Mouse (Mus musculus) liver, adult 2 months (tissue): ENCODE data around the gene Zfp148. TPM values are rescaled to one million over a fixed set of nuclear protein-coding genes. Genes with fewer than 3 reads are reported as not detected.

Source experiments
- DNase-seq: peaks from one replicate; pipeline ENCODE4 v3.0.0-alpha.2; 2011; ENCODE audit warnings: low read depth, low spot score; ENCODE audit errors: extremely low read depth
- H3K27ac ChIP-seq: fragments of 200-500 bp; replicated peaks from 2 replicates; pipeline ENCODE4 v1.5.1; 2012; ENCODE audit warnings: low read depth, mild to moderate bottlenecking, control low read depth, inconsistent platforms, low read length; ENCODE audit not compliant: insufficient read depth
- H3K27me3 ChIP-seq: fragments of 200-500 bp; 2 replicates; pipeline ENCODE4 v1.6.1; 2012; ENCODE audit warnings: mild to moderate bottlenecking, moderate library complexity, low read length, inconsistent platforms; ENCODE audit not compliant: control insufficient read depth, insufficient read depth
- H3K36me3 ChIP-seq: fragments of 200-500 bp; 2 replicates; pipeline ENCODE4 v1.6.1; 2012; ENCODE audit warnings: low read length, inconsistent platforms; ENCODE audit not compliant: control insufficient read depth, insufficient read depth
- H3K4me1 ChIP-seq: fragments of 200-500 bp; 2 replicates; pipeline ENCODE4 v1.6.1; 2011; ENCODE audit warnings: low read length; ENCODE audit not compliant: control insufficient read depth, insufficient read depth
- H3K4me3 ChIP-seq: fragments of 200-500 bp; 2 replicates; pipeline ENCODE4 v1.5.1; 2011; ENCODE audit warnings: low read depth, mild to moderate bottlenecking, control low read depth, low read length, moderate library complexity; ENCODE audit not compliant: insufficient read depth
- H3K79me2 ChIP-seq: fragments of 200-500 bp; 2 replicates; pipeline ENCODE4 v1.6.1; 2012; ENCODE audit warnings: inconsistent platforms, mild to moderate bottlenecking, low read length, moderate library complexity; ENCODE audit not compliant: control insufficient read depth, insufficient read depth
- H3K9ac ChIP-seq: fragments of 200-500 bp; 2 replicates; pipeline ENCODE4 v1.6.1; 2012; ENCODE audit warnings: low read depth, mild to moderate bottlenecking, control low read depth, inconsistent platforms, low read length
- CTCF ChIP-seq: fragments of 200-500 bp; IDR thresholded peaks from 2 replicates; pipeline ENCODE4 v1.5.1; 2011; ENCODE audit warnings: low read depth, low read length, control low read depth
- POLR2A ChIP-seq: fragments of 200-500 bp; IDR thresholded peaks from 2 replicates; pipeline ENCODE4 v1.6.1; 2011; ENCODE audit warnings: low read length, control low read depth; ENCODE audit not compliant: insufficient read depth; ENCODE audit errors: extremely low read depth
- WGBS: fragments of 180-500 bp; shearing (Covaris S2); methylation state at CpG from one replicate; pipeline ENCODE4 v1.1.7; 2018; 5-methylcytosine and 5-hydroxymethylcytosine counted together
- polyA plus RNA-seq: library from polyadenylated mRNA; depleted of rRNA; stranded (reverse); fragments of >200 nt; gene quantifications from 2 replicates; pipeline ENCODE4 v1.2.3, GENCODE M21; 2012
- total RNA-seq: library from RNA; depleted of rRNA; stranded (reverse); fragments of >200 nt; gene quantifications from 2 replicates; pipeline ENCODE4 v1.2.3, GENCODE M21; 2014

Gene Zfp148
- total and polyA plus RNA-seq, 2 experiments: 4.3 to 15.6 TPM

GRCm38 (mm10) chr16:33529502-33530454, 149.1 kb downstream of the Zfp148 start:
- no peak overlapping the region for H3K9ac ChIP-seq
- no peaks in the 10 kb centered on the region for H3K36me3 ChIP-seq
- TF ChIP-seq CTCF: no peak
- no peak for TF ChIP-seq POLR2A
- H3K4me1 ChIP-seq: no peaks in the 10 kb centered on the region
- H3K27me3 ChIP-seq: no peaks in the 10 kb centered on the region
- H3K27ac ChIP-seq: no peak overlapping the region
- no peak overlapping the region for H3K4me3 ChIP-seq
- no peaks in the 10 kb centered on the region for H3K79me2 ChIP-seq
- WGBS: 78% methylated on average over 11 of the region's 11 CpGs
- DNase-seq: no peak

GRCm38 (mm10) chr16:33531184-33531583, 150.5 kb downstream of the Zfp148 start:
- Histone ChIP-seq H3K27ac (no peak overlapping the region), H3K36me3 (no peaks in the 10 kb centered on the region), H3K9ac (no peak overlapping the region), H3K4me1 (no peaks in the 10 kb centered on the region), H3K4me3 (no peak overlapping the region), H3K27me3 (no peaks in the 10 kb centered on the region), H3K79me2 (no peaks in the 10 kb centered on the region)
- DNase-seq: peak; percentile 5
- 74% methylated on average over 8 of the region's 8 CpGs for WGBS
- TF ChIP-seq CTCF (no peak), POLR2A (no peak)

DNA sequence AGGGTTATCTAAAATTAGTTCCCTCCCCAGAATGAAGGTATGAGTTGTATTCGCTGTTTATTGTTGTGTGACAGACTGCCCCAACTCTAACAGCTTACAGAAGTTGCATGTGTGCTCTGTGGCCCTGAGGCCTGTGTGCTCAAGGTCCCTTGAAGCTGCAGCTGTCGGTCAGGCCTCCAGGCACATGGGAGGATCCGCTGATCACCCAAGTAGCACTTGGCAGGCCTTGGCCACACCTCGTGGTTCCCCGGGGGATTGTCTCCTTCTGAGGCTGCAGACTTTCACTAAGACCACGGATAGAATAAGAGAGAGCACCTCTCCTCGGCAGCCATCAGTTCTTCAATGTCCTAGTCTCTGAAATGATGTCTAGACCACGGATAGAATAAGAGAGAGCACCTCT, 155.8 kb downstream of the Zfp148 start:
- no peak for DNase-seq
- TF ChIP-seq POLR2A: no peak

GRCm38 (mm10) chr16:33537499-33538225, 157.0 kb downstream of the Zfp148 start:
- Histone ChIP-seq H3K9ac (no peak overlapping the region), H3K36me3 (no peaks in the 10 kb centered on the region)

More for the DNA sequence above, 155.8 kb downstream of the Zfp148 start:
- Histone ChIP-seq H3K36me3 (no peaks in the 10 kb centered on the region), H3K4me1 (no peaks in the 10 kb centered on the region), H3K79me2 (no peaks in the 10 kb centered on the region), H3K27me3 (no peaks in the 10 kb centered on the region), H3K27ac (no peak overlapping the region), H3K9ac (no peak overlapping the region), H3K4me3 (no peak overlapping the region)
- WGBS: 86% methylated on average over 8 of the region's 8 CpGs

DNA sequence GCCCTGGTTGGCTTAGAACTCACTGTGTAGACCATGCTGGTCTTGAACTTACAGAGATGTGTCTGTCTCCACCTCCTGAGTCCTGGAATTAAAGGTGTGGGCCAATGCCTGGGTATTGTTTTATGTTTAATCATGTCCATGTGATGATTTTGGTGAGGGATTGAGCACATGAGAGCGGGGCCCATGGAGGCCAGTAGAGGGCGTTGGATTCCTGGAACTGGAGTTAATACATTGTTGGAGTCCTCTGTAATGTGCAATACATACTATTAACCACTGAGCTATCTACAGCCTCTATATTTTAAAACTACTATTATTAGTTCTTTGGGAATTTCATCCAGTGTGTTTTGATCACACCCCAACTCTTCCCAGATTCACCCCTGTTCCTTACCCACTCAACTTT, 163.7 kb downstream of the Zfp148 start:
- DNase-seq: no peak
- no peaks in the 10 kb centered on the region for H3K4me1 ChIP-seq
- no peak overlapping the region for H3K27ac ChIP-seq
- no peaks in the 10 kb centered on the region for H3K36me3 ChIP-seq
- H3K9ac ChIP-seq: no peak overlapping the region
- no peaks in the 10 kb centered on the region for H3K79me2 ChIP-seq
- 95% methylated on average over 2 of the region's 2 CpGs for WGBS
- H3K4me3 ChIP-seq: no peak overlapping the region
- no peaks in the 10 kb centered on the region for H3K27me3 ChIP-seq
- TF ChIP-seq POLR2A (no peak), CTCF (no peak)

More at GRCm38 (mm10) chr16:33537499-33538225, 157.0 kb downstream of the Zfp148 start:
- no peaks in the 10 kb centered on the region for H3K27me3 ChIP-seq
- H3K4me3 ChIP-seq: no peak overlapping the region
- H3K4me1 ChIP-seq: no peaks in the 10 kb centered on the region
- no peak for DNase-seq
- H3K27ac ChIP-seq: no peak overlapping the region
- TF ChIP-seq POLR2A: no peak
- TF ChIP-seq CTCF: no peak
- WGBS: 91% methylated on average over 21 of the region's 21 CpGs
- no peaks in the 10 kb centered on the region for H3K79me2 ChIP-seq
